Mouse (Mus musculus) ovary, postnatal 10 days (tissue): ENCODE results near the gene Fcrl1.
"Not testable (repeated sequence)": the region's sequence is repeated elsewhere in the genome, so short reads cannot be mapped to it uniquely, and the experiment has no call there.

Experiments used
- DNase-seq: peaks from one replicate; pipeline ENCODE4 v3.0.0; 2022; ENCODE audit warnings: low spot score

The Fcrl1 gene

DNA sequence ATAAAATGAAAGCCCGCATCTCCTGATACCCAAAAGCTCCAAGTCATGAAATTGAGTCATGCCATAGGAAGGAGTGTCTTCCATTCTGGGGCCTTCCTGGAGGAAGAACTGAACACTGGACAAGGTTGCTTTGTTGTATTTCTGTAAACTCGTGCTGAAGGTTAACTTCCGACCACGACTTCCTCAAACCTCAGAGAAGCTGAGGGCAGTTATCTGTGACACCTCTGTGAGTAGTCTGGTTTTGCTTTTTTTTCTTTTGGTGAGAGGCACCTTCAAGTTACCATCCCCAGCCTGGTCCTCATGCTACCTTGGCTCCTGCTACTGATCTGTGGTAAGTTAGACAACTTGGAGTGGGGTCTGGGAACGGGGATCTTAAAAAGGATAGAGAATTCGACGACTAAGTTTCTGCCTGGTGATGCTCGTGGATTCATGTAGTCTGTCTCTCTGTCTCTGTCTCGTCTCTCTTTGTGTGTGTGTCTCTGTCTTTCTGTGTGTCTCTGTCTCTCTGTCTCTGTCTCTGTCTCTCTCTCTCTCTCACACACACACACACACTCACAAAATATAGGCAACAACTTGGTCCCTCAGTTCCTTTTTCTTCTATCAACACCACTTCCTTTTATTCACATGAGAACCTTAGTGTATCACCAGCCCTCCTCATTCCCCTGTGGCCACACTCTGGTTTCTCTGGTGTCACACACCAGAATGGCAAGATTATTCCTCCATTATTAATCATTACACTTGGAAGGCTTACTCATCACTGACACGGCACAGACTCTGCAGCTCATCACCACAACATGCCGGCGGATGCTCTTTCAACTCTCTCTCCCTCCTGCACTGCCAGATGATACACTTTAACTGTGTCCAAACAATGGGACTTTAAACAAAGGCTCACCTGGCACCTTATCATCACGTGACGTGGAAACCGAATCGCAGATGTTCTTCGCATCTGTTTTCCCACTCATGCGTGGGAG is at the start of gene Fcrl1:
TSS of gene Fcrl1 (plus strand) at position 193 of the 971 bp plus-strand sequence.
- no peak for DNase-seq

DNA sequence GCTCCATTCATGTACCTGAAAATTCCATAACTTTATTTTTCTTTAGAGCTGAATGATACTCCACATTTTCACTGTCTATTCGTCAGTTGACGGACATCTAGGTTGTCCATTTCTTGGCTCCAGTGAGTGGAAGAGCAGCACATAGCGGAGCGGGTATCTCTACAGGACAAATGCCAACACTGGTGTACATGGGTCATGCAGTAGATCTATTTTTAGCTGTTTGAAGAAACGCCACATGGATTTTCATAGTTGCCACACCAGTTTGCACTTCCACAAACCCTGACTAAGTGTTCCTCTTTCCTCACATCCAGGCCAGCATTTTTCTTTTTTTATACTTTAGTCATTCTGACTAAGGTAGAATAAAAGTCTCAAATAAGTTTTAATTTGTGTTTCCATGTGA is 38.3 kb upstream of the Fcrl1 start:
- no peak for DNase-seq

DNA sequence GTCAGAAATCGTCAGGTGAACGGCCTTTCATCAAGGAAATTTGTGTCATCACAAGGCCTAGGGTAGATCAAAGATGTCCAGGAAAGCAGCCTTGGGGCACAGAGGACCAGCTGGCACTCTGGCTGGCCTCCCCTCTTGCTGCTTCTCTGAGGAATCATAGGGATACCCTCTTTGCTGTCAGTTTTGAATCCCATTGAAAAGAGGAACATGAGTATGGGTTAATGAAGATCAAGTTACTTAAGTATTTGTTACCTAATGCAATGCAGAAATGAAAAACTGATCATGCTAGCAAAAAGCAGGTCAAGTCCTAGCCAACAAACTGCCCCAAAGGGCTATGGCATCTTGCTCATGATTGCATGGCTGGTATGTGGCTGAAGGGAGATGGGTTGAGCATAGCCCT is 25.2 kb upstream of the Fcrl1 start:
- not testable (repeated sequence) for DNase-seq

DNA sequence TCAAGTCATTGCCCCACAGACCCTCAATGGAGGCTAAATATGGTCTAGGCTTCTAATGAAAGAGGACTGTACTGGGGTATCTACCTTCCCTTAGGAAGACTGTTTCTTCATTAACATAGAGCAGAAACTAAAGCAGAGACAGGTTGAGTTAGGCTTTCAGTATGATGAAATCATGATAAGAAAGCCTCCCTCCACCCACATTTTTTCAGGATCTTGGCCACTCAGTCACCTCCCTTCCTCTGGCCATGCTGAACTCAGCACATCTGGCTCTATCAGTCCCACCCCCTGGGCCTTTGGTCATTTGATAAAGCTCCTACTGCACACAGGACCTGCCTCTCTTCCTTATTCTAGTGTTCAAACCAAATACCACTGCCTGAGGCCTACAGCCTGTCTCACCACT is 18.6 kb upstream of the Fcrl1 start, which contains the start of gene Cd5l:
TSS of gene Cd5l (plus strand) at position 301 of the 400 bp plus-strand sequence.
- DNase-seq, result no peak

DNA sequence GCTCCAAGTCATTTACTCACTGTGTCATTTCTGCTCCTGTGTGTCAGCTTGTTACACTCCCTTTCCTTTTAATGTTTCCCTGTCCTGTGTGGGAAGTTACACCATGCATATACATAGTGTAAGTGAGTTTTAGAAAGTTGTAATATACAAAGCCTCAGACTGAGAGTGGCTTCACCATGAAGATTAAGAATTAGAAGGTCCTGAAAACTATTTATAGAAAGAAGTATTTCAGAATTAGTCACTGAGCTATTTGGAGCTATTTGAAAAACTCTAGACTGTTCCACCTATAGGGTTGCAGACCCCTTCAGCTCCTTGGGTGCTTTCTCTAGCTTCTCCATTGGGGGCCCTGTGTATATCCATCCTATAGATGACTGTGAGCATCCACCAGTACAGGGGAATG is 17.0 kb upstream of the Fcrl1 start:
- DNase-seq, result no peak

DNA sequence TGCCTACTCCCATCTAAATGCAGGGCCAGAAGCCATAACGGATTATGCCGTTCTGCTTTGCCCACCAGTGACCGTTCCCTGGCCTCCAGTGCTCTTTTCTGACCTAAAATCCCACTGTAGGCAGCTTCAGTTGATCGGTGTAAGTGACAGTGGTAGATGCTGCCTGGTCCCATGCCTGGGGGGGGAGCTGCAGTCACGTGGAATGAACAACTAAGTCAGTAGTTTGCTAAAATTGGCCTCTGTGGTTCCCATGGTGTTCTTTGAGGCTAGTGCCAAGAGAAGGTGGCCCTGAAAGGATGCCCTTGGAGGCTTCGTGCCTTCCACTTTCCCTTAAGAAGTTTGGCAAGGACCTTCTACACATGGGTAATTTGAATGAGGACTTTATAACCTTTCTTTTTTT is 15.7 kb upstream of the Fcrl1 start:
- DNase-seq, result no peak

DNA sequence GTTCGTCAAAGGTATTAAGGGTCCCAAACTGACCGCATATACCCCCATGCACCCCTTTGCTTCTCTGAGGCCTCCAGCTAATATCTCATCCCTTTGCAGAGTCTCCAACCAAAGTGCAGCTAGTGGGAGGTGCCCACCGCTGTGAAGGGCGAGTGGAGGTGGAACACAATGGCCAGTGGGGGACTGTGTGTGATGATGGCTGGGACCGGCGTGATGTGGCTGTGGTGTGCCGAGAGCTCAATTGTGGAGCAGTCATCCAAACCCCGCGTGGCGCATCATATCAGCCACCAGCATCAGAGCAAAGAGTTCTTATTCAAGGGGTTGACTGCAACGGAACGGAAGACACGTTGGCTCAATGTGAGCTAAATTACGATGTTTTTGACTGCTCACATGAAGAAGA is 10.5 kb upstream of the Fcrl1 start:
- no peak for DNase-seq

DNA sequence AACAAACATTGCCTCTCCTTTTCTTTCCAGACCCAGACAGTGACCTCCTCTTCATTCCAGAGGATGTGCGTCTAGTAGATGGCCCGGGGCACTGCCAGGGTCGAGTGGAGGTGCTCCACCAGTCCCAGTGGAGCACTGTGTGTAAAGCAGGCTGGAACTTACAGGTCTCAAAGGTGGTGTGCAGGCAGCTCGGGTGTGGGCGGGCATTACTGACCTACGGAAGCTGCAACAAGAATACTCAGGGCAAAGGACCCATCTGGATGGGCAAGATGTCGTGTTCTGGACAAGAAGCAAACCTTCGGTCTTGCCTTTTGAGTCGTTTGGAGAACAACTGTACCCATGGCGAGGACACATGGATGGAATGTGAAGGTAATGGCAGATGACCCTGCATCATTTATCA is 8.7 kb upstream of the Fcrl1 start:
- DNase-seq, result no peak

DNA sequence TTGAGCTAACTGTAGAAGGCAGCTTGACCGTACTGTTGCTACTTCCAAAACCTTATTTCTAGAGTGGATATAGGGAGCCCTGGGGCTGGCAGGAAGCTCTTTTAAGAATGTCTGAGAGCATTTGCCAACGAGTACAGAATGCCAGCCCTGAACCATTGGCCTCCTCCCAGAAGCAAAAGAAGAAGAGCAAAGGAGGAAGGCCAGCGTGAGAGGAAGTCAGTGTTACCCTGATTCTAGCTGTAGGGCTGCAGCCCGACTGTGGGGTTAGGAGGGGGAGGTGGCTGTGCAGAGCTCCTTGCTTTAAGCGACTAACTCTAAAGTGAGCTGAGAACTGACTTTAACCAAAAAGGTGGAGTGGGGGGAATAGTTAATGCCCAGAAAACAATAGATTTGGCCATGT is 7.0 kb upstream of the Fcrl1 start:
- no peak for DNase-seq

DNA sequence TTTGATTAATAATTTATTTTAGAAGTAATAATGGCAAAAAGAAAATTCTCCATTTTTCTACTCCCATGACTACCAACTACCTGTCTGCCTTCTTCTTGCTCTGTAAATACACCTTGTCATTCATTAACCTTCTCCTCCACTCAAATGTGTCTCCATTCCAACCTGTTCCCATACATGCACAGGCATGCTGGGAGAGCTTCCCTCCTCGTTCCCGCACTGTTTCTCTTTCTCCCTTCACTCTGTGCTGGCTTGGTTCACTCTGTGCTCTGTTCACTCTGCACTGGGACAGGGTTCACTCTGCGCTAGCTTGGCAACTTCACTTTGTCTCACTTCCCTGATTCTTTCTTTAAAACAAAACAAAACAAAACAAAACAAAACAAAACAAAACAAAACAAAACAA is 1.0 kb downstream of the Fcrl1 start:
- no peak for DNase-seq

DNA sequence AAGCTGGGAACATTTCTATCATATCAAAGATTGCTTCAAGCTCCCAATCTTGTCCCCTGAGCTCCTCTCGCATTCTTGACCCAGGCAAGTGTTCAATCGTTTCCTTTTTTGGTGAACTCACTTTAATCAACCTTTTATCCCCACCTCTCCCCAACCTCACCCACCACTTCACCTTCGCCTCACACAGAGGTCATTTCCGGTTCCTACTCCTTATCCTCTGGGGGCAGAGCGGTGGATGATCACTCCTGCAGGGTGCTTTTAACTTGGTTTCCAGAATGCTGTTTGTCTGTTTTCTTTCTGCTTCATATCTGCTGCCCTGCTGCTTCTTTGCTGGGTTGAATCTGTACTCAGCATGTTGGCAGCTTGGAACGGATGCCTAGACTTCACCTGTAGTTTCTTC is 1.5 kb downstream of the Fcrl1 start:
- DNase-seq, result no peak

DNA sequence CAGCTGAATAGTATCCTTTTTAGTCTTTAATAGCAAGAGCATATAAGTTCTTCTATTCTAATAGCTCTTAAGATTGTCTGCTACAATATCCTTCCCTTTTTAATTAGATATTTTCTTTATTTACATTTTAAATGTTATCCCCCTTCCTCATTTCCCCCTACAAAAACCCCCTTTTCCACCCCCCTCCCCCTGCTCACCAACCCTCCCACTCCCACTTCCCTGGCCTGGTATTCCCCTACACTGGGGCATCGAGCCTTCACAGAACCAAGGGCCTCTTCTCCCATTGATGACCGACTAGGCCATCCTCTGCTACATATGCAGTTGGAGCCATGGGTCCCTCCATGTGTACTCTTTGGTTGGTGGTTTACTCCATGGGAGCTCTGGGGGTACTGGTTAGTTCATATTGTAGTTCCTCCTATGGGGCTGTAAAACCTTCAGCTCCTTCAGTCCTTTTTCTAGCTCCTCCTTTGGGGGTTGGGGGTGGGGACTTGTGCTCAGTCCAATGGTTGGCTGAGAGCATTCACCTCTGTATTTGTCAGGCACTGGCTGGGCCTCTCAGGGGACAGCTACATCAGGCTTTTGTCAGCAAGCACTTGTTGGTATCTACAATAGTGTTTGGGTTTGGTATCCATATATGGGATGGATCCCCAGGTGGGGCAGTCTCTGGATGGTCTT is 3.6 kb downstream of the Fcrl1 start:
- not testable (repeated sequence) for DNase-seq

DNA sequence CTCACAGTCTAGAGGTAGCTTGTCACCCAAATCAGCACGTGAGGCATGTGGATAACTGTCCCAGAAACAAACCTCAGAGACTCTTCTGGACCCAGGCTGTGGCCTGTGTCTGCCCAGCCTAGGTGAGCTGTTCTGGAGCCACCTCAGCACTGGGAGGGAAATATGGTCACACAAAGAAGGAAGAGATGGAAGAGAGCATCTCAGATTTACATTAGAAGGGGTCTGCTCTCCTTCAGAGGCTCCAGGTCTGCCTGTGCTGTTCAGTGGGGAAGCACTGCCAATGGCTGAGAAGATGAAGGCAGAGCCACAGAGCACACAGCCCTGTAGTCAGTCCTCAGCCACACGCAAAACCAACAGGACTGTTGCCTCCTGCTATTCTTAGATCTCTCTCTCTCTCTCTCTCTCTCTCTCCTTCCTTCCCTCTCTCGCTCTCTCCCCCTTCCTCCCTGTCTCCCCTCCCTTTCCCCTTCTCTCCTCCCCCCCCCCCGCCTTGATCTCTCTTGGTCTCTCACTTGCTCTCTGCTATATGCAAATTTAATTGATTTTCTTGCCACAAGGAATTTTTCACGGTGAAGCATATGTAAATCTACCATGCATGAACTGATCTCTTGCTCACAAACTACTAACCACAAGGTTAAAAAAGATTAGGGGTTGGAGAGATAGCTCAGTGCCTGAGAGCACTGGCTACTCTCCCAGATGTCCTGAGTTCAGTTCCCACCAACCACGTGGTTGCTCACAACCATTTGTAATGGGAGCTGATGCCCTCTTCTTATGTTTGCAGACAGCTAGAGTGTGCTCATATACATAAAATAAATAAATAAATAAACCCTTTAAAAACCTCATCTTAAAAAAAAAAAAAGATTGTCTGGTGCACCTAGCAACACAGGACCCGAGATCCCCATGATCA is 5.9 kb downstream of the Fcrl1 start:
- no peak for DNase-seq

DNA sequence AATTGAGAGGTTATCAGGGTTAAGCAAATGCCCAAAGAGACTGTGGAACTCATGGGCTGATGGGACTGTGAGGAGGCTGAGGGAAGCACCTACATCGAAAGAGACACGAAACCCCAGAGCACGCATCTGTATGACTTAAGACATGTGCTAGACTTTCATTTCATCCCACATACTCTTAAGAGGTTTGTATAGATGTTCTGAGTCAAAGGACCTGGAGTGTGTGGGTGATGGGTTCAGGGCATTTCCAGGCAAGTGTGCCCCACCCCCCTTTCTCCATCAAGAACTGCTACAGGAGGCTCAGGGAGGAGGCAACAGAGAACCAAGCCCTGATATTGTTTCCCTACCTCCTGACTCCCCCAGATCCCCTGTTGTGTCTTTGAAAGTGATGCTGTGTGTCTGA is 7.1 kb downstream of the Fcrl1 start:
- no peak for DNase-seq

DNA sequence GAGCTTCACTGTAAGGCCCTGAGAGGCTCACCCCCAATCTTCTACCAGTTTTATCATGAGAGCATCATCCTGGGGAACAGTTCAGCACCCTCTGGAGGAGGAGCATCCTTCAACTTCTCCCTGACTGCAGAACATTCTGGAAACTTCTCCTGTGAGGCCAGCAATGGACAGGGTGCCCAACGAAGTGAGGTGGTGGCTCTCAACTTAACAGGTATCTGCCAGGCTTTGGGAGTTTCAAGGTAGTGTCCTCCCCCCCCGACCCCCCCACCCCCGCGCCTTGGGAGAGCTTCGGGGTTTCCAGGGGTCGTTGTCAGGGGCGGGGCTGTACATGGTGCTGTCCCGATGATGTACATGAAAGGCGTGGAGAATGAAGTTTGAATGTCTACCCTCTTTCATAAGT is 8.9 kb downstream of the Fcrl1 start:
- no peak for DNase-seq

DNA sequence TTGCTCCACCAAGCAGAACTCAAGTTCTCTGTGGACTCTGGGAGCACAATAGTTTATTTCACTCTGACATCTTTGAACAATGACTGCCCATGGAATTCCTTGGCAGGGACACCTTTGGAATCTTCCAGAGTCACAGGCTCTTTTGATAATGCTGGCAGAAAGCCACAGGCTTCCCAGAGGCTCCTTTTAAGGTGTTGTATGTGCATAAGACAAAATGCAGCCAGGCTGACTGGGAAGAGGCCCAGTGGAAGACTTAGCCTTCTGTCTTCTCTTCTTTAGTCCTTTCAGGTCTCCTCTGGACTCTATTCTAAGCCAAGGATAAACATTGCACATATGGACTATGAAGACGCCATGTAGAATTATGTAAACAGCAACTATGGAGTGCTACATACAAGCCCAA is 14.7 kb downstream of the Fcrl1 start:
- DNase-seq, result no peak

DNA sequence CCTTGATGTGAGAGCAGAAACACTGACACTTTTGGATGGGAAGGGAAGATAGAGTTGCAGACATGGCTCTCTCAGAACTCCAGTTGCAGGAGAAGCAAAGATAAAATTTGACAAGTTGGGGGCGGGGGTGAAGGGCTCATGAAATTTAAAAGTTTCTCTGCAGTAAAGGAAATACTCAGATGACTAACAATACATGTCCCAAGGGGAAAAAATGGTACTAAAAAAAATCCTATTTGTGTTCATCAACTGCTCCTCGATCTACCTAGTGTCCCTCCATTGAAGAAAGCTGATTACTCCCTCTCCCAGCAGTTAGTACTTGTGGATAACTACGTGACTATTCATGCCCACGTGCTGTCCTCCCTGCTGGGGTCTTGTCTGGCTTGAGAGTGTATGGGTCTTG is 22.6 kb downstream of the Fcrl1 start:
- DNase-seq, result no peak

DNA sequence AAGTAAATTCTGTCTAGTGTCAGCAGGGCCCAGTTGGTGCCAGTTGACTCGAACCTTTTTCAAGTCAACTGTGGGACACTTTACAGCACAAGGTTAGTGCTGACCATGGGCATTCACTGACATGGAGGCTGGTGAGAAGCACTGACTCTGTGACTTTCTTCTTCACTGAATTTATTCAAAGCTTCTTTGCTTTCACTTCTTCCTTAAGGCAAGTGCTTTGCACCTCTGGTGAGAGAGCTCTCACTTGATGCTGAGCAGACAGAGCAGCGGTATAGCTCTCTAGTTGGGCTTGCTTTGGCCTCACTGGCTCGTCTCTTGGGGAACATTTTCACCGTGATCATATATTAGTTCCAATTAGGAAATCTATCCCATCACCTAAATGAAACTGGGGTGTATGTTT is 23.7 kb downstream of the Fcrl1 start:
- DNase-seq, result no peak

DNA sequence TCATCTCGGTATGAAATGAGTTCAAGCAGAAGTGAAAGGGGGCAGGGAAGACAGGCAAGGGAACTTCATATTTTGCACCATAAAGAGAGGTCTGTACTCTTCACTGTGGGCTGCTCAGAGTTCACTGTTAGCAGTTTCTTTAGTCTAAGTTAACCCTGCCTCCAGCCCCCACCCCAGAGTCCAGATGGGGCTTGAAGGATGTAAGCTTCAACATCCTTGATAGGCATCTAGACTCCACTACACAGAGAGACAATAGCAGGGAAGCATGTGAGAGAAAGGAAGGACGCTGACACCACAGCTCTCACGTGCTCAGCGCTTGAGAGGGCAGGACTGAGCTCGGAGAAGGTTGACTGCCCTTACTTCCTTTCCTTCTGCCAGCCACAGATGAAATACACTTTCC is 25.1 kb downstream of the Fcrl1 start:
- DNase-seq, result no peak

DNA sequence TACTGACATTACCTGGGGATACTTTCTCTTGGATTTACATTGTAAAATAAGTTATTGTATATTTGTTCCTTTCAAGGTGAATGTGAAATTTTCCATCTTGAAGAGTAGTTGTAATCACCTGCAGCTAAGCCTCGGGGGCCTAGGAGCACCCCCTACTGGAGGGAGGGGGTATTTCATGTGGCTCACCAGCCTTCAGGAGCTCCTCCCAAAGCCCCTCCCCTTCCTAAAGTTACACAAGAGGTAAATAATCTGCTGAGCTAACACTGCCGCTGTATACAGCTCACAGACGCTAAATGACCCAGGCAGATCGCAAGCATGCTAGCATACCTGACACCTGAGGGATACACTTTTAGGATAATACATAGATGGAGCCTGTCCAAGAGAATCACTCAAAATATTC is 32.0 kb downstream of the Fcrl1 start:
- no peak for DNase-seq

DNA sequence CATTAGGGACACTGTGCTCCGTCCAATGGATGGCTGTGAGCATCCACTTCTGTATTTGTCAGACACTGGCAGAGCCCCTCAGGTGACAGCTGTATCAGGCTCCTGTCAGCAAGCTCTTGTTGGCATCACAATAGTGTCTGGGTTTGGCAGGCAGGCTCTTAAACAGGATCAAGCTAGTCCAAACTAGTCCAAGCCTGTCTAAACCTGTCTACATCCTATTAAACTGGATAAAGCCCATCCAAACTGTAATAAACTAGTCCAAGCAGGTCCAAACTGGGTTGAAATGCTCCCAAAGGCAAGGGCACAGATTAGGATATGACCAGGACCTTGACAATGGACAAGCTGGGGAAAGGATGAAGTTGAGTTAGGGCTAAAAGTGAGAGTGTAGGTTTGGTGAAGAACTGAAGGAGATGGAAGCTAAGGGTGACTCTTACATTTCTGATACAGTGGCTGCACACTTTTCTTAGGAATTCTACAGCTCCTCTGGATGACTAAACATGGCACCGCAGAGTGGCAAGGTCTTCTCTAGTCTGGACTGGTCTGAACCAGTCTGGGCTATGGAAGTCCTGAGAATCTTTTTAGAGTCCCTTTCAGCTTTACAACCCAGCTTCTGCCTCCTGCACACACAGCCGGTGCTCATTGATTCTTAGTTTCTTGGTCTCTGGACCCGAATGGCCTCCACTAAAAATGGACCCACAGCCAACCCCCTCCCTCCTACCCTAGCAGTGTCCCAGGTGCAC is 33.2 kb downstream of the Fcrl1 start:
- no peak for DNase-seq

DNA sequence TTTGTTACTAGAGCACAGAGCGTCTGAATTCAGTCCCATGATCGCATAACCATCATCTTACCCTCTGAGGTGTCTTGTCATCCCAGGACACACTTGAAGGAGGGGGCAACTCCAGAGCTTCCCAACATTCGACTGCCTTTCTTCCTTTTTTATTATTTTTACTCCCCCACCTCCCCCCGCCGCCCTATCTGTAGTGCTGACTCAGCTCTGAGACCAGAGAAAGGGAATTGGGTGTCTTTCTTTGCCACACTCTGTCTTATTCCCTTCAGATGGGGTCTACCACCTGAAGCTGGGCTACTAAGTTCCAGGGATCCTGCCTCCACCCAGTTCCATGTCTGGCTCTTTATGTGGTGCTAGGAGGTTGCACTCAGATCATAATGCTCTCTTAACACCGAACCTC is 34.4 kb downstream of the Fcrl1 start:
- DNase-seq, result no peak
